9 mouse cellular contexts compared by ENCODE assay signal in genomic region chr19:53838850-53839249, GRCm38 (mm10). TPM values are rescaled to one million over a fixed set of nuclear protein-coding genes. Genes with fewer than 3 reads are reported as not detected.
DNase-seq lines count a peak whose midpoint lies in the region; ATAC-seq and TF ChIP-seq lines count a peak whose summit lies in the region.
"Had no signal": no experiment of that assay in that cellular context is flagged by ENCODE, and none has a peak within 500 bp of the region (broad histone marks: within the 10 kb centered on the region; RNA-seq: fewer than 3 reads in every experiment).

No protein-coding gene starts in this region.

- 78% methylated on average over 9 of the region's 9 CpGs for WGBS in liver, adult 2 months
- WGBS in liver, embryonic 11.5 days: 73% methylated on average over 9 of the region's 9 CpGs
- WGBS in thymus, adult 2 months: 43% methylated on average over 9 of the region's 9 CpGs

- H3K79me2 ChIP-seq in liver, adult 2 months (ENCODE audit: control insufficient read depth, insufficient read depth, low read length): no peaks in the 10 kb centered on the region

- no peak overlapping the region for H3K4me3 ChIP-seq in liver, adult 2 months (ENCODE audit: insufficient read depth, low read depth, low read length)
- no peak overlapping the region for H3K4me3 ChIP-seq in liver, embryonic 11.5 days (ENCODE audit: low read depth, low read length)
- no peak overlapping the region for H3K4me3 ChIP-seq in thymus, adult 2 months (ENCODE audit: control insufficient read depth, insufficient read depth, low read length)

- no peaks in the 10 kb centered on the region for H3K4me1 ChIP-seq in liver, adult 2 months (ENCODE audit: control insufficient read depth, insufficient read depth, low read length)
- H3K4me1 ChIP-seq in liver, embryonic 11.5 days (replicated peaks; ENCODE audit: control insufficient read depth, insufficient read depth, low read length): no peaks in the 10 kb centered on the region
- H3K4me1 ChIP-seq in thymus, adult 2 months (replicated peaks; ENCODE audit: control insufficient read depth, insufficient read depth, low read length): peaks cover 4% of the 10 kb centered on the region

- DNase-seq in cerebellum, postnatal 10 days: peak; percentile 38 to 43
- no peak for DNase-seq in cerebellum, adult 11 months
- no peak for DNase-seq in liver, adult 2 months (ENCODE audit: extremely low read depth, low read depth, low spot score)
- DNase-seq in liver, embryonic 11.5 days (ENCODE audit: low spot score): no peak
- peak; percentile 40 for DNase-seq in induced T-regulatory cell, adult 2 months (ENCODE audit: low read depth)
- peak; percentile 16 for DNase-seq in thymus, adult 2 months
- no peak for DNase-seq in layer of hippocampus, postnatal 36 days
- DNase-seq: cerebellum, adult 2 months had no signal

- no peaks in the 10 kb centered on the region for H3K9me3 ChIP-seq in liver, embryonic 11.5 days (ENCODE audit: control insufficient read depth, low read length)

- H3K27ac ChIP-seq in liver, adult 2 months (replicated peaks; ENCODE audit: insufficient read depth, low read depth, low read length): no peak overlapping the region
- no peak overlapping the region for H3K27ac ChIP-seq in liver, embryonic 11.5 days (ENCODE audit: low read depth, low read length)
- H3K27ac ChIP-seq in thymus, adult 2 months (ENCODE audit: control insufficient read depth, insufficient read depth, low read length): no peak overlapping the region

- no peak overlapping the region for H3K4me2 ChIP-seq in liver, embryonic 11.5 days

- H3K36me3 ChIP-seq in liver, adult 2 months (ENCODE audit: control insufficient read depth, insufficient read depth, low read length): no peaks in the 10 kb centered on the region
- H3K36me3 ChIP-seq in liver, embryonic 11.5 days (ENCODE audit: control insufficient read depth, insufficient read depth, low read length): no peaks in the 10 kb centered on the region
- no peaks in the 10 kb centered on the region for H3K36me3 ChIP-seq in thymus, adult 2 months (ENCODE audit: control insufficient read depth, insufficient read depth, low read length)

- no peak for ATAC-seq in liver, embryonic 11.5 days (replicated peaks; ENCODE audit: low FRiP score)
- ATAC-seq in cerebellum, adult (ENCODE audit: insufficient number of reproducible peaks, low FRiP score, low TSS enrichment): no peak

- 0 out of 2 replicates have a peak, but pooled peaks have one; percentile 9 for TF ChIP-seq CTCF in liver, adult 2 months (IDR thresholded peaks at IDR 0.05; ENCODE audit: low read depth, low read length)
- no peak for TF ChIP-seq CTCF in thymus, adult 2 months (IDR thresholded peaks at IDR 0.05; ENCODE audit: borderline replicate concordance, control insufficient read depth, extremely low read depth, insufficient read depth, low read length, poor library complexity)

- no peak for TF ChIP-seq POLR2A in liver, adult 2 months (IDR thresholded peaks at IDR 0.05; ENCODE audit: extremely low read depth, insufficient read depth, low read length)
- TF ChIP-seq POLR2A in thymus, adult 2 months (IDR thresholded peaks at IDR 0.05; ENCODE audit: control insufficient read depth, extremely low read depth, insufficient read depth, low read length, poor library complexity): no peak

- no peak overlapping the region for H3K9ac ChIP-seq in liver, adult 2 months (ENCODE audit: low read depth, low read length)
- no peak overlapping the region for H3K9ac ChIP-seq in liver, embryonic 11.5 days (ENCODE audit: low read depth, low read length)

- no peaks in the 10 kb centered on the region for H3K27me3 ChIP-seq in liver, adult 2 months (ENCODE audit: control insufficient read depth, insufficient read depth, low read length)
- H3K27me3 ChIP-seq in liver, embryonic 11.5 days (replicated peaks; ENCODE audit: control insufficient read depth, insufficient read depth, low read length): no peaks in the 10 kb centered on the region
- H3K27me3 ChIP-seq in thymus, adult 2 months (ENCODE audit: control insufficient read depth, insufficient read depth, low read length): no peaks in the 10 kb centered on the region

RNA-seq across cellular contexts. Expression of gene Pdcd4, which starts 53.2 kb away (rescaled TPM):
- total RNA-seq in liver, adult 2 months (2014; rRNA removed): 89.5 and 92.5 TPM in 2 replicates
- polyA plus RNA-seq in liver, adult 2 months (2012; rRNA removed): 16.4 and 17.8 TPM in 2 replicates
- polyA plus RNA-seq in liver, embryonic 11.5 days (2014; fragmentation: Nextera tagmentation; extraction: Ambion mirVana): 48.2 and 50.1 TPM in 2 replicates
- polyA plus RNA-seq in thymus, adult 2 months (2012; rRNA removed): 18.2 and 19.6 TPM in 2 replicates
- 100 to 1,000 TPM; 115 to 125 TPM for total RNA-seq in layer of hippocampus, postnatal 36 days (2021)

Comparison
In these comparisons a context has a peak if more than half of its experiments do, and no peak if none do; other contexts are left out.
1. DNase-seq: peak in cerebellum, postnatal 10 days (2 of 2), induced T-regulatory cell, adult 2 months (single experiment) and thymus, adult 2 months (single experiment); none in cerebellum, adult 11 months (single experiment), liver, adult 2 months (single experiment), liver, embryonic 11.5 days (single experiment) and layer of hippocampus, postnatal 36 days (0 of 2).